Comparison of ENCODE assay signal across 14 mouse cellular contexts in genomic region chr4:136665068-136665467, GRCm38 (mm10). TPM values are rescaled to one million over a fixed set of nuclear protein-coding genes. Genes with fewer than 3 reads are reported as not detected.
A peak's percentile ranks its signal among the peaks of the same experiment; 100 is the strongest.
DNase-seq lines count a peak whose midpoint lies in the region; TF ChIP-seq lines count a peak whose summit lies in the region.
"Had no signal": no experiment of that assay in that cellular context is flagged by ENCODE, and none has a peak within 500 bp of the region (broad histone marks: within the 10 kb centered on the region; RNA-seq: fewer than 3 reads in every experiment).

No protein-coding gene starts in this region.

- no peak for TF ChIP-seq POLR2A in cerebellum, adult 2 months (IDR thresholded peaks at IDR 0.05; ENCODE audit: borderline replicate concordance, insufficient read depth, low read length)
- TF ChIP-seq POLR2A in myocyte (IDR thresholded peaks at IDR 0.05; ENCODE audit: insufficient read length, low read depth) = no peak

- no peak overlapping the region for H3K4me2 ChIP-seq in myocyte (ENCODE audit: low read depth)
- H3K4me2 ChIP-seq: embryonic facial prominence, embryonic 12.5 days had no signal

- WGBS in cerebellum, adult 2 months = 13% methylated on average over 9 of the region's 9 CpGs

- DNase-seq in cerebellum, adult 2 months = peak; percentile 55 to 66
- DNase-seq in cerebellum, postnatal 10 days = peak; percentile 79 to 85
- DNase-seq in layer of hippocampus, adult 2 months (ENCODE audit: low spot score in 2 of 2) = peak; percentile 43 to 60
- DNase-seq in gastrocnemius, adult 2 months = no peak
- DNase-seq in lung, adult 18-20 months = no peak
- DNase-seq in kidney, postnatal 10 days = no peak
- DNase-seq: gastrocnemius, postnatal 36 days; heart, postnatal 4 days; spleen, adult 18-20 months; thymus, postnatal 14 days had no signal

- TF ChIP-seq CTCF in cerebellum, adult 2 months (IDR thresholded peaks at IDR 0.05; ENCODE audit: borderline replicate concordance, insufficient read depth, low read depth, low read length) = no peak
- no peak for TF ChIP-seq CTCF in layer of hippocampus, adult 2 months (conservative IDR thresholded peaks at IDR 0.05)
- no peak for TF ChIP-seq CTCF in gastrocnemius, adult 2 months (IDR thresholded peaks at IDR 0.05)

- H3K36me3 ChIP-seq in myocyte (ENCODE audit: control insufficient read depth, insufficient read depth) = no peaks in the 10 kb centered on the region

- no peak overlapping the region for H3K4me3 ChIP-seq in cerebellum, adult 2 months (replicated peaks; ENCODE audit: insufficient read depth, low read depth, low read length)
- H3K4me3 ChIP-seq in layer of hippocampus, adult 2 months = no peak overlapping the region
- no peak overlapping the region for H3K4me3 ChIP-seq in myocyte
- H3K4me3 ChIP-seq in gastrocnemius, adult 2 months = no peak overlapping the region
- H3K4me3 ChIP-seq: embryonic facial prominence, embryonic 12.5 days had no signal

- no peaks in the 10 kb centered on the region for H3K27me3 ChIP-seq in cerebellum, adult 2 months (ENCODE audit: control insufficient read depth, insufficient read depth, low read length)
- H3K27me3 ChIP-seq in myocyte (ENCODE audit: control insufficient read depth, insufficient read depth, insufficient read length) = no peaks in the 10 kb centered on the region
- H3K27me3 ChIP-seq: embryonic facial prominence, embryonic 12.5 days had no signal

- H3ac ChIP-seq in myocyte (ENCODE audit: control insufficient read depth, insufficient read length) = no peak overlapping the region

- intact Hi-C loops in gastrocnemius, adult 2 months (cut with DNase I) = no loop called here

- no peaks in the 10 kb centered on the region for H3K79me2 ChIP-seq in myocyte (ENCODE audit: control insufficient read depth, insufficient read depth)

- H3K27ac ChIP-seq in cerebellum, adult 2 months (ENCODE audit: insufficient read depth, low read length) = no peak overlapping the region; the same call in 1 of the 2 replicates
- H3K27ac ChIP-seq in layer of hippocampus, adult 2 months = peak overlapping the region; percentile 46; the same call in 1 of the 2 replicates
- H3K27ac ChIP-seq in gastrocnemius, adult 2 months = no peak overlapping the region
- H3K27ac ChIP-seq: embryonic facial prominence, embryonic 12.5 days had no signal

- H3K4me1 ChIP-seq in cerebellum, adult 2 months (ENCODE audit: control insufficient read depth, insufficient read depth, low read length) = no peaks in the 10 kb centered on the region
- H3K4me1 ChIP-seq: embryonic facial prominence, embryonic 12.5 days had no signal

TF ChIP-seq in myocyte, 11 proteins besides CTCF, POLR2A, EP300 and RAD21:
- no peak for TF ChIP-seq MAX (IDR thresholded peaks at IDR 0.05; ENCODE audit: low read depth)
- peak; percentile 64 to 79 (median 74) for TF ChIP-seq MYOD1 (IDR thresholded peaks at IDR 0.05; ENCODE audit: control insufficient read depth in 1 of 3, insufficient read length in 2 of 3, low read depth in 2 of 3)

RNA-seq across cellular contexts. Expression of gene Lactbl1, which starts 42.6 kb away (rescaled TPM):
- polyA plus RNA-seq in cerebellum, adult 2 months (2012; rRNA removed) = 0.13 and 0.21 TPM in 2 replicates
- under 1 TPM; 0.15 to 0.20 TPM for total RNA-seq in layer of hippocampus, adult 2 months (2021)
- polyA plus RNA-seq in myocyte (2012; fragmentation: generic; extraction: Trizol) = not detected
- not detected for total RNA-seq in gastrocnemius, adult 2 months (2021)
- total RNA-seq: gastrocnemius, postnatal 36 days; heart, postnatal 4 days had no signal
- polyA plus RNA-seq: embryonic facial prominence, embryonic 12.5 days; liver, embryonic 16.5 days had no signal

RNA-seq across cellular contexts. Expression of gene Tex46, which starts 54.8 kb away (rescaled TPM):
- not detected in 2 replicates for polyA plus RNA-seq in cerebellum, adult 2 months (2012; rRNA removed)
- not detected for total RNA-seq in layer of hippocampus, adult 2 months (2021)
- polyA plus RNA-seq in myocyte (2012; fragmentation: generic; extraction: Trizol) = not detected
- not detected for total RNA-seq in gastrocnemius, adult 2 months (2021)
- total RNA-seq: gastrocnemius, postnatal 36 days; heart, postnatal 4 days; layer of hippocampus, postnatal 25 days had no signal
- polyA plus RNA-seq: embryonic facial prominence, embryonic 12.5 days; liver, embryonic 16.5 days had no signal

Comparison
In these comparisons a context has a peak if more than half of its experiments do, and no peak if none do; other contexts are left out.
1. DNase-seq: peak in cerebellum, adult 2 months (2 of 2), cerebellum, postnatal 10 days (2 of 2) and layer of hippocampus, adult 2 months (2 of 2); none in gastrocnemius, adult 2 months (single experiment), lung, adult 18-20 months (0 of 2) and kidney, postnatal 10 days (single experiment).